Mouse (Mus musculus): ENCODE measurements around the gene Comt. TPM values are rescaled to one million over a fixed set of nuclear protein-coding genes. Genes with fewer than 3 reads are reported as not detected.

Gene Comt
- polyA plus RNA-seq, 1 experiment, result 157 TPM

- DNase-seq (ENCODE audit: low read depth, low spot score), result no peak
- 11% methylated on average over 8 of the region's 8 CpGs for WGBS
Measured at GRCm38 (mm10) chr16:18443385-18443841, 16.8 kb upstream of the Comt start.

- no peak for DNase-seq (ENCODE audit: low read depth, low spot score)
Measured at GRCm38 (mm10) chr16:18436128-18436527, 9.5 kb upstream of the Comt start.

GRCm38 (mm10) chr16:18433341-18433920, 6.8 kb upstream of the Comt start:
- 35% methylated on average over 5 of the region's 5 CpGs for WGBS
- peak; percentile 62 for DNase-seq (ENCODE audit: low read depth, low spot score)

More at GRCm38 (mm10) chr16:18436128-18436527, 9.5 kb upstream of the Comt start:
- WGBS, result 27% methylated on average over 6 of the region's 6 CpGs

GRCm38 (mm10) chr16:18430641-18431212, 4.1 kb upstream of the Comt start:
- DNase-seq (ENCODE audit: low read depth, low spot score), result no peak
- WGBS, result 52% methylated on average over 8 of the region's 8 CpGs

GRCm38 (mm10) chr16:18429641-18430040, 3.0 kb upstream of the Comt start:
- 80% methylated on average over 8 of the region's 8 CpGs for WGBS
- DNase-seq (ENCODE audit: low read depth, low spot score), result no peak

- no peak for DNase-seq (ENCODE audit: low read depth, low spot score)
- 52% methylated on average over 7 of the region's 7 CpGs for WGBS
Measured at GRCm38 (mm10) chr16:18428516-18429042, 1.9 kb upstream of the Comt start.

- WGBS, result 80% methylated on average over 5 of the region's 5 CpGs
- no peak for DNase-seq (ENCODE audit: low read depth, low spot score)
Measured at GRCm38 (mm10) chr16:18428011-18428515, 1.4 kb upstream of the Comt start.

GRCm38 (mm10) chr16:18426215-18426791, 349 bp downstream of the Comt start, which contains the start of gene Txnrd2:
Gene Txnrd2, plus strand, starts transcription at chr16:18426384.
- WGBS, result under 1% methylated on average over 52 of the region's 52 CpGs
- DNase-seq (ENCODE audit: low read depth, low spot score), result no peak

- WGBS, result 4% methylated on average over 10 of the region's 10 CpGs
- no peak for DNase-seq (ENCODE audit: low read depth, low spot score)
Measured at GRCm38 (mm10) chr16:18425475-18426214, 1.0 kb downstream of the Comt start.

- WGBS, result 33% methylated on average over 11 of the region's 11 CpGs
- DNase-seq (ENCODE audit: low read depth, low spot score), result no peak
Measured at GRCm38 (mm10) chr16:18424364-18425045, 2.1 kb downstream of the Comt start.

- no peak for DNase-seq (ENCODE audit: low read depth, low spot score)
- WGBS, result 73% methylated on average over 5 of the region's 5 CpGs
Measured at GRCm38 (mm10) chr16:18423915-18424265, 2.8 kb downstream of the Comt start.

GRCm38 (mm10) chr16:18423203-18423914, 3.3 kb downstream of the Comt start:
- 75% methylated on average over 7 of the region's 7 CpGs for WGBS

GRCm38 (mm10) chr16:18420571-18420970, 6.1 kb downstream of the Comt start:
- DNase-seq (ENCODE audit: low read depth, low spot score), result no peak
- 68% methylated on average over 3 of the region's 3 CpGs for WGBS

More at GRCm38 (mm10) chr16:18423203-18423914, 3.3 kb downstream of the Comt start:
- DNase-seq (ENCODE audit: low read depth, low spot score), result no peak

GRCm38 (mm10) chr16:18419603-18420026, 7.0 kb downstream of the Comt start:
- 80% methylated on average over 1 of the region's 1 CpGs for WGBS
- DNase-seq (ENCODE audit: low read depth, low spot score), result no peak

- WGBS, result 82% methylated on average over 4 of the region's 4 CpGs
- DNase-seq (ENCODE audit: low read depth, low spot score), result no peak
Measured at GRCm38 (mm10) chr16:18418756-18419602, 7.7 kb downstream of the Comt start.

- 88% methylated on average over 5 of the region's 5 CpGs for WGBS
- DNase-seq (ENCODE audit: low read depth, low spot score), result no peak
Measured at GRCm38 (mm10) chr16:18417491-18417890, 9.2 kb downstream of the Comt start.

GRCm38 (mm10) chr16:18416837-18417236, 9.8 kb downstream of the Comt start:
- 89% methylated on average over 3 of the region's 3 CpGs for WGBS
- no peak for DNase-seq (ENCODE audit: low read depth, low spot score)
